Mouse (Mus musculus) bone marrow, adult 2 months (tissue): ENCODE measurements around the gene Shisal2a.

Experiments used
- CTCF ChIP-seq: fragments of 200-500 bp; IDR thresholded peaks from 2 replicates; pipeline ENCODE4 v1.5.1; 2011; ENCODE audit warnings: low read length, control low read depth; ENCODE audit not compliant: control insufficient read depth, insufficient read depth
- POLR2A ChIP-seq: fragments of 200-500 bp; IDR thresholded peaks from 2 replicates; pipeline ENCODE4 v1.6.1; 2011; ENCODE audit warnings: low read depth, mild to moderate bottlenecking, control low read depth, low read length, borderline replicate concordance; ENCODE audit not compliant: control insufficient read depth

GRCm38 (mm10) chr4:108383183-108383714 is at the start of gene Shisal2a:
- TF ChIP-seq POLR2A (no peak), CTCF (no peak)
